Mouse (Mus musculus): ENCODE data around the gene Plin3. TPM values are rescaled to one million over a fixed set of nuclear protein-coding genes. Genes with fewer than 3 reads are reported as not detected.

The Plin3 gene
- total and polyA plus RNA-seq, 2 experiments from 2014 or later: 13.9 to 16.0 TPM

- Histone ChIP-seq H3K9ac (replicated peaks; ENCODE audit: low read length) (no peak overlapping the region), H3K4me2 (ENCODE audit: low read depth, low read length) (no peak overlapping the region), H3K9me3 (ENCODE audit: low read length) (no peaks in the 10 kb centered on the region), H3K27ac (no peak overlapping the region), H3K4me1 (ENCODE audit: insufficient read depth, low read length) (no peaks in the 10 kb centered on the region; the same call in 1 of the 2 replicates), H3K36me3 (ENCODE audit: insufficient read depth, low read length) (no peaks in the 10 kb centered on the region), H3K27me3 (ENCODE audit: insufficient read depth, low read length) (no peaks in the 10 kb centered on the region), H3K4me3 (ENCODE audit: low read length) (no peak overlapping the region)
- DNase-seq (ENCODE audit: low spot score): no peak
- TF ChIP-seq CTCF (IDR thresholded peaks at IDR 0.05; ENCODE audit: low read depth): no peak
- no peak for ATAC-seq
- 85% methylated on average over 6 of the region's 6 CpGs for WGBS
These were observed 15.4 kb upstream of the Plin3 start for GRCm38 (mm10) chr17:56308088-56308487.

GRCm38 (mm10) chr17:56305826-56306225 is 13.2 kb upstream of the Plin3 start:
- 54% methylated on average over 8 of the region's 8 CpGs for whole genome bisulfite sequencing
- no peak overlapping the region for H3K27ac ChIP-seq
- no peak overlapping the region for H3K4me3 ChIP-seq (ENCODE audit: low read length)
- peak; percentile 54 for TF ChIP-seq CTCF (IDR thresholded peaks at IDR 0.05; ENCODE audit: low read depth)
- no peaks in the 10 kb centered on the region; the same call in 1 of the 2 replicates for H3K4me1 ChIP-seq (ENCODE audit: insufficient read depth, low read length)
- H3K4me2 ChIP-seq (ENCODE audit: low read depth, low read length): no peak overlapping the region
- no peaks in the 10 kb centered on the region for H3K36me3 ChIP-seq (ENCODE audit: insufficient read depth, low read length)
- DNase-seq (ENCODE audit: low spot score) (no peak), ATAC-seq (no peak)
- H3K9me3 ChIP-seq (ENCODE audit: low read length): no peaks in the 10 kb centered on the region
- H3K9ac ChIP-seq (replicated peaks; ENCODE audit: low read length): no peak overlapping the region
- H3K27me3 ChIP-seq (ENCODE audit: insufficient read depth, low read length): no peaks in the 10 kb centered on the region

- Histone ChIP-seq H3K27me3 (ENCODE audit: insufficient read depth, low read length) (no peaks in the 10 kb centered on the region), H3K4me1 (ENCODE audit: insufficient read depth, low read length) (no peaks in the 10 kb centered on the region; the same call in 1 of the 2 replicates), H3K27ac (no peak overlapping the region), H3K4me2 (ENCODE audit: low read depth, low read length) (peak overlapping the region; percentile 96), H3K9ac (replicated peaks; ENCODE audit: low read length) (peak overlapping the region; percentile 41; the same call in 1 of the 2 replicates), H3K9me3 (ENCODE audit: low read length) (no peaks in the 10 kb centered on the region), H3K4me3 (ENCODE audit: low read length) (peak overlapping the region; percentile 74), H3K36me3 (ENCODE audit: insufficient read depth, low read length) (no peaks in the 10 kb centered on the region)
- no peak for TF ChIP-seq CTCF (IDR thresholded peaks at IDR 0.05; ENCODE audit: low read depth)
- WGBS: 30% methylated on average over 9 of the region's 9 CpGs
- DNase-seq (ENCODE audit: low spot score): no peak
- ATAC-seq: no peak
These were observed 12.5 kb upstream of the Plin3 start for GRCm38 (mm10) chr17:56305156-56305555.

GRCm38 (mm10) chr17:56304718-56305117 is 12.0 kb upstream of the Plin3 start:
- peak overlapping the region; percentile 74 for H3K4me3 ChIP-seq (ENCODE audit: low read length)
- peak overlapping the region; percentile 41; the same call in 1 of the 2 replicates for H3K9ac ChIP-seq (replicated peaks; ENCODE audit: low read length)
- DNase-seq (ENCODE audit: low spot score): no peak
- no peaks in the 10 kb centered on the region; the same call in 1 of the 2 replicates for H3K4me1 ChIP-seq (ENCODE audit: insufficient read depth, low read length)
- no peak for ATAC-seq
- no peak for TF ChIP-seq CTCF (IDR thresholded peaks at IDR 0.05; ENCODE audit: low read depth)
- no peaks in the 10 kb centered on the region for H3K9me3 ChIP-seq (ENCODE audit: low read length)
- H3K36me3 ChIP-seq (ENCODE audit: insufficient read depth, low read length): no peaks in the 10 kb centered on the region
- no peak overlapping the region for H3K27ac ChIP-seq
- H3K4me2 ChIP-seq (ENCODE audit: low read depth, low read length): peak overlapping the region; percentile 96
- H3K27me3 ChIP-seq (ENCODE audit: insufficient read depth, low read length): no peaks in the 10 kb centered on the region
- 9% methylated on average over 11 of the region's 11 CpGs for WGBS

- under 1% methylated on average over 64 of the region's 68 CpGs for WGBS
- H3K4me1 ChIP-seq (ENCODE audit: insufficient read depth, low read length): no peaks in the 10 kb centered on the region; the same call in 1 of the 2 replicates
- no peaks in the 10 kb centered on the region for H3K36me3 ChIP-seq (ENCODE audit: insufficient read depth, low read length)
- no peaks in the 10 kb centered on the region for H3K27me3 ChIP-seq (ENCODE audit: insufficient read depth, low read length)
- H3K4me3 ChIP-seq (ENCODE audit: low read length): peak overlapping the region; percentile 74
- H3K4me2 ChIP-seq (ENCODE audit: low read depth, low read length): peak overlapping the region; percentile 96
- ATAC-seq: peak; percentile 96
- peak overlapping the region; percentile 76; the same call in 1 of the 2 replicates for H3K27ac ChIP-seq
- H3K9ac ChIP-seq (replicated peaks; ENCODE audit: low read length): peak overlapping the region; percentile 46
- DNase-seq (ENCODE audit: low spot score): peak; percentile 97
- TF ChIP-seq CTCF (IDR thresholded peaks at IDR 0.05; ENCODE audit: low read depth): no peak
- H3K9me3 ChIP-seq (ENCODE audit: low read length): no peaks in the 10 kb centered on the region
These were observed 11.3 kb upstream of the Plin3 start for GRCm38 (mm10) chr17:56303847-56304586.

- H3K4me1 ChIP-seq (ENCODE audit: insufficient read depth, low read length): no peaks in the 10 kb centered on the region; the same call in 1 of the 2 replicates
- peak within 1 kb of the TSS; percentile 74 for H3K4me3 ChIP-seq (ENCODE audit: low read length)
- no peaks in the 10 kb centered on the region for H3K27me3 ChIP-seq (ENCODE audit: insufficient read depth, low read length)
- under 1% methylated on average over 43 of the region's 43 CpGs for WGBS
- no peaks in the 10 kb centered on the region for H3K9me3 ChIP-seq (ENCODE audit: low read length)
- peak within 1 kb of the TSS; percentile 96 for H3K4me2 ChIP-seq (ENCODE audit: low read depth, low read length)
- no peak for TF ChIP-seq CTCF (IDR thresholded peaks at IDR 0.05; ENCODE audit: low read depth)
- peak; percentile 58 for ATAC-seq
- peak within 1 kb of the TSS; percentile 46 for H3K9ac ChIP-seq (replicated peaks; ENCODE audit: low read length)
- peak; percentile 74 for DNase-seq (ENCODE audit: low spot score)
- peak within 1 kb of the TSS; percentile 76 for H3K27ac ChIP-seq
- H3K36me3 ChIP-seq (ENCODE audit: insufficient read depth, low read length): no peaks in the 10 kb centered on the region
These were observed 10.6 kb upstream of the Plin3 start, which contains the start of gene Uhrf1 for GRCm38 (mm10) chr17:56303160-56303846. Gene Uhrf1, plus strand, starts transcription at chr17:56303321.
